Mouse (Mus musculus): Measurements from ENCODE around the gene Spocd1.

- TF ChIP-seq CTCF (IDR thresholded peaks at IDR 0.05; ENCODE audit: low read depth) (no peak), EP300 (IDR thresholded peaks at IDR 0.05; ENCODE audit: low read depth) (no peak)
Measured at GRCm38 (mm10) chr4:129906016-129906415, 23.0 kb upstream of the Spocd1 start.

Data from heart, postnatal 0 days (tissue).